Mouse (Mus musculus): ENCODE results near the gene Mark3. TPM values are rescaled to one million over a fixed set of nuclear protein-coding genes. Genes with fewer than 3 reads are reported as not detected.
A peak's percentile ranks its signal among the peaks of the same experiment; 100 is the strongest.

The Mark3 gene
- polyA plus RNA-seq, 1 experiment from 2014 or later, result 58.9 TPM

- Histone ChIP-seq H3K4me3 (ENCODE audit: low read depth, low read length) (no peak overlapping the region), H3K27ac (ENCODE audit: low read length) (no peak overlapping the region), H3K27me3 (ENCODE audit: control insufficient read depth, insufficient read depth, low read length) (0 out of 2 replicates have a peak, but pooled peaks cover 5% of the 10 kb centered on the region), H3K4me2 (replicated peaks; ENCODE audit: low read depth, low read length) (no peak overlapping the region), H3K4me1 (ENCODE audit: control insufficient read depth, insufficient read depth, low read length) (peaks cover 14% of the 10 kb centered on the region; the same call in 1 of the 2 replicates), H3K9ac (replicated peaks; ENCODE audit: low read depth, low read length) (no peak overlapping the region), H3K9me3 (ENCODE audit: control insufficient read depth, low read depth, low read length) (no peaks in the 10 kb centered on the region), H3K36me3 (ENCODE audit: control insufficient read depth, insufficient read depth, low read length) (no peaks in the 10 kb centered on the region)
- WGBS, result 73% methylated on average over 6 of the region's 6 CpGs
- no peak for ATAC-seq (ENCODE audit: insufficient number of reproducible peaks, insufficient read depth, low FRiP score, low read depth)
Measured at GRCm38 (mm10) chr12:111675797-111676580, 101.7 kb downstream of the Mark3 start.

DNA sequence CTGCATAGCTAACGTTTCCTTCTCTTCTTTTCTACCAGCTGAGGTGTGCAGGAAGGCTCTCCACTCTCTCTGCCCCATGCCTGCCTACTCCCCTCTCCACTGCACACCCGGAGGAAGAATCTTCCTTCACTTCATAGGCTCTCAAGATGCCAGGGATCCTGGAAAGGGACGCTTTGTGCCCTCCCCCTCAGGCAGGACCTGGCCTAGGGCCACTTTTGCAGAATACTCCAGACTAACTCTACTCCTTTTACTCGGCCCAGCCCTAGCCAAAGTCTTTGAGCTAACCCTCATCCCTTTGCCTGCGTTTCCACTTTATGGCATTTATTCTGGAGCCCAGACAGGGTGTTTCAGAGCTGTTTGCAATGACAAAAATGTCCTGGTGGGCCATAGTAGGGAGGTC lies 103.1 kb downstream of the Mark3 start:
- WGBS, result 20% methylated on average over 5 of the region's 5 CpGs
- peak overlapping the region; percentile 90 for H3K27ac ChIP-seq (ENCODE audit: low read length)
- peak; percentile 12; the same call in 1 of the 2 replicates for ATAC-seq (ENCODE audit: insufficient number of reproducible peaks, insufficient read depth, low FRiP score, low read depth)
- peak overlapping the region; percentile 96 for H3K4me3 ChIP-seq (ENCODE audit: low read depth, low read length)
- no peaks in the 10 kb centered on the region for H3K27me3 ChIP-seq (ENCODE audit: control insufficient read depth, insufficient read depth, low read length)
- peak overlapping the region; percentile 83 for H3K4me2 ChIP-seq (replicated peaks; ENCODE audit: low read depth, low read length)
- no peaks in the 10 kb centered on the region; the same call in 1 of the 2 replicates for H3K36me3 ChIP-seq (ENCODE audit: control insufficient read depth, insufficient read depth, low read length)
- H3K4me1 ChIP-seq (ENCODE audit: control insufficient read depth, insufficient read depth, low read length), result 0 out of 2 replicates have a peak, but pooled peaks cover 9% of the 10 kb centered on the region
- no peaks in the 10 kb centered on the region for H3K9me3 ChIP-seq (ENCODE audit: control insufficient read depth, low read depth, low read length)
- H3K9ac ChIP-seq (replicated peaks; ENCODE audit: low read depth, low read length), result peak overlapping the region; percentile 49

DNA sequence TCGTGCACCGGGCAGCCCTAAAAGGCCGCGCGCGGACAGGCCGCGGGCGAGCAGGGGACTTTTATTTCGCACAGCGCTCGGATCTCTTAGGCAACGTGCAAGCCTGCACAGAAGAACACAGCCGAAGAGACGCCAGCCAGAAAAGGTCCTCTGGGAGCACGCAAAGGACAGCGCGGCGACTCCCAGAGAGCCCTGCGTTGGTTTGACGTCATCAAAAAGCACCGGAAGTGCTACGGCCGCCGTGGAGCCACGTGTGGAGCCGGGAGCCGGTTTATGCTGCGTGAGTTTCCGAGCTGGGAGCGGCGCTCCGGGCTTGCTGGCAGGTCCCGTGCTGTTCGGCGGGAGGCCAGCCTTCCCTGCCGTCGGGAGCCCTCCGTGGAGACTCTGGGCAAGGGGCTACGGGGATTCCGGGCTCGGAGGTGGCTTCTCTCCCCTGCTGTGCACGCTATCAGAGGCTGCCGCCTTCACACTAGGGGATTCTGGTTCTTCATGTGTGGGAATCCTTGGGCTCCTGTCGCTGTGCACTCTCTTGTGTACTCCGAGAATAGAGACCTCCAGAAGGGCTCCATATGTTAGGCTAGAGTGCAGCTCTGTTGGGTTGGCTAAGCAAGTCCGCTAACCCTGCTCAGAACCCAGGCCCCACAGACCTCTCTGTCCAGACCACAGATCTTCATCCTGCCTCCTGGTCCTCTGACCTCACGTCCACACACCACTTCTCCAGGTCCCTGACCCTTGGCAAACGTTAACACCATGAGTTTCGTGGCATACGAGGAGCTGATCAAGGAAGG lies 103.8 kb downstream of the Mark3 start, which contains the start of gene Trmt61a:
Gene Trmt61a, plus strand, starts transcription at position 224 of the 788 bp plus-strand sequence.
- Histone ChIP-seq H3K27me3 (ENCODE audit: control insufficient read depth, insufficient read depth, low read length) (no peaks in the 10 kb centered on the region), H3K27ac (ENCODE audit: low read length) (peak within 1 kb of the TSS; percentile 90), H3K4me2 (replicated peaks; ENCODE audit: low read depth, low read length) (peak within 1 kb of the TSS; percentile 83), H3K4me3 (ENCODE audit: low read depth, low read length) (peak within 1 kb of the TSS; percentile 96), H3K4me1 (ENCODE audit: control insufficient read depth, insufficient read depth, low read length) (0 out of 2 replicates have a peak, but pooled peaks cover 9% of the 10 kb centered on the region), H3K36me3 (ENCODE audit: control insufficient read depth, insufficient read depth, low read length) (no peaks in the 10 kb centered on the region; the same call in 1 of the 2 replicates), H3K9ac (replicated peaks; ENCODE audit: low read depth, low read length) (peak within 1 kb of the TSS; percentile 49), H3K9me3 (ENCODE audit: control insufficient read depth, low read depth, low read length) (no peaks in the 10 kb centered on the region)
- under 1% methylated on average over 51 of the region's 51 CpGs for WGBS
- ATAC-seq (ENCODE audit: insufficient number of reproducible peaks, insufficient read depth, low FRiP score, low read depth), result peak; percentile 90

DNA sequence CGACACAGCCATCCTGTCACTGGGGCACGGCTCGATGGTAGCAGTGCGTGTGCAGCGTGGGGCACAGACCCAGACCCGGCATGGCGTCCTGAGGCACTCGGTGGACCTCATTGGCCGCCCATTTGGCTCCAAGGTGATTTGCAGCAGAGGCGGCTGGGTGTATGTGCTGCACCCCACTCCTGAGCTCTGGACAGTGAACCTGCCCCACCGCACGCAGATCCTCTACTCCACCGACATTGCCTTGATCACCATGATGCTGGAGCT lies 104.3 kb downstream of the Mark3 start:
- no peaks in the 10 kb centered on the region; the same call in 1 of the 2 replicates for H3K36me3 ChIP-seq (ENCODE audit: control insufficient read depth, insufficient read depth, low read length)
- H3K27me3 ChIP-seq (ENCODE audit: control insufficient read depth, insufficient read depth, low read length), result no peaks in the 10 kb centered on the region
- peak overlapping the region; percentile 96 for H3K4me3 ChIP-seq (ENCODE audit: low read depth, low read length)
- no peak overlapping the region for H3K27ac ChIP-seq (ENCODE audit: low read length)
- H3K9me3 ChIP-seq (ENCODE audit: control insufficient read depth, low read depth, low read length), result no peaks in the 10 kb centered on the region
- 8% methylated on average over 13 of the region's 13 CpGs for WGBS
- no peak for ATAC-seq (ENCODE audit: insufficient number of reproducible peaks, insufficient read depth, low FRiP score, low read depth)
- peak overlapping the region; percentile 83 for H3K4me2 ChIP-seq (replicated peaks; ENCODE audit: low read depth, low read length)
- peak overlapping the region; percentile 49 for H3K9ac ChIP-seq (replicated peaks; ENCODE audit: low read depth, low read length)
- 0 out of 2 replicates have a peak, but pooled peaks cover 9% of the 10 kb centered on the region for H3K4me1 ChIP-seq (ENCODE audit: control insufficient read depth, insufficient read depth, low read length)

DNA sequence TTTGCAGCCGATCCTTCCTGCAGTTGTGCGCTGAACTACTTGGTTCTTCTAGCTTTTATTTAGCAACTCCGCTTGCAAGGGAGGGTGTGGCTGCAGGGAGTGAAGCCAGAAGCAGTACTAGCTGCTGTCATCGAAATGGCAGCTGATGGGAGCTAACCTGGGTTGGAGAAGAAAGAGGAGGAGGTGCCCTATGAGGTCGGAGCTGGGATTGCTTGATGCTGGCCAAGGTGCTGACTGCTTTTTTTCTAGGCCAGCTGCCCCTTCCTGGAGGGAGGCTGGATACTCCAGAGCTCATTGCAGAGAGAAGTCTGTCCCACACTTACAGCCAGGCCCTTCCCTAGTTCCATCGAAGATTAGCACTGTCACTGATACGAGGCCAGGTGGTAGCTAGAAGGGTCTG lies 104.7 kb downstream of the Mark3 start:
- 41% methylated on average over 7 of the region's 7 CpGs for WGBS
- Histone ChIP-seq H3K36me3 (ENCODE audit: control insufficient read depth, insufficient read depth, low read length) (peaks cover 1% of the 10 kb centered on the region), H3K9ac (replicated peaks; ENCODE audit: low read depth, low read length) (no peak overlapping the region), H3K9me3 (ENCODE audit: control insufficient read depth, low read depth, low read length) (no peaks in the 10 kb centered on the region), H3K27ac (ENCODE audit: low read length) (no peak overlapping the region), H3K4me3 (ENCODE audit: low read depth, low read length) (peak overlapping the region; percentile 96), H3K4me2 (replicated peaks; ENCODE audit: low read depth, low read length) (peak overlapping the region; percentile 83), H3K4me1 (ENCODE audit: control insufficient read depth, insufficient read depth, low read length) (0 out of 2 replicates have a peak, but pooled peaks cover 9% of the 10 kb centered on the region), H3K27me3 (ENCODE audit: control insufficient read depth, insufficient read depth, low read length) (no peaks in the 10 kb centered on the region)
- ATAC-seq (ENCODE audit: insufficient number of reproducible peaks, insufficient read depth, low FRiP score, low read depth), result no peak

- WGBS, result 93% methylated on average over 13 of the region's 13 CpGs
- H3K27ac ChIP-seq (ENCODE audit: low read length), result peak overlapping the region; percentile 86; the same call in 1 of the 2 replicates
- 0 out of 2 replicates have a peak, but pooled peaks cover 9% of the 10 kb centered on the region for H3K4me1 ChIP-seq (ENCODE audit: control insufficient read depth, insufficient read depth, low read length)
- no peaks in the 10 kb centered on the region for H3K27me3 ChIP-seq (ENCODE audit: control insufficient read depth, insufficient read depth, low read length)
- H3K36me3 ChIP-seq (ENCODE audit: control insufficient read depth, insufficient read depth, low read length), result peaks cover 5% of the 10 kb centered on the region
- no peak for ATAC-seq (ENCODE audit: insufficient number of reproducible peaks, insufficient read depth, low FRiP score, low read depth)
- H3K9me3 ChIP-seq (ENCODE audit: control insufficient read depth, low read depth, low read length), result no peaks in the 10 kb centered on the region
- H3K9ac ChIP-seq (replicated peaks; ENCODE audit: low read depth, low read length), result no peak overlapping the region
- no peak overlapping the region for H3K4me2 ChIP-seq (replicated peaks; ENCODE audit: low read depth, low read length)
- H3K4me3 ChIP-seq (ENCODE audit: low read depth, low read length), result no peak overlapping the region
Measured at GRCm38 (mm10) chr12:111680661-111681060, 106.3 kb downstream of the Mark3 start.

GRCm38 (mm10) chr12:111681305-111681704 lies 107.0 kb downstream of the Mark3 start:
- Histone ChIP-seq H3K27ac (ENCODE audit: low read length) (peak overlapping the region; percentile 86), H3K4me1 (ENCODE audit: control insufficient read depth, insufficient read depth, low read length) (0 out of 2 replicates have a peak, but pooled peaks cover 9% of the 10 kb centered on the region), H3K9ac (replicated peaks; ENCODE audit: low read depth, low read length) (no peak overlapping the region), H3K4me2 (replicated peaks; ENCODE audit: low read depth, low read length) (no peak overlapping the region), H3K27me3 (ENCODE audit: control insufficient read depth, insufficient read depth, low read length) (no peaks in the 10 kb centered on the region), H3K9me3 (ENCODE audit: control insufficient read depth, low read depth, low read length) (no peaks in the 10 kb centered on the region), H3K4me3 (ENCODE audit: low read depth, low read length) (no peak overlapping the region), H3K36me3 (ENCODE audit: control insufficient read depth, insufficient read depth, low read length) (peaks cover 5% of the 10 kb centered on the region)
- no peak for ATAC-seq (ENCODE audit: insufficient number of reproducible peaks, insufficient read depth, low FRiP score, low read depth)
- WGBS, result 61% methylated on average over 8 of the region's 8 CpGs

DNA sequence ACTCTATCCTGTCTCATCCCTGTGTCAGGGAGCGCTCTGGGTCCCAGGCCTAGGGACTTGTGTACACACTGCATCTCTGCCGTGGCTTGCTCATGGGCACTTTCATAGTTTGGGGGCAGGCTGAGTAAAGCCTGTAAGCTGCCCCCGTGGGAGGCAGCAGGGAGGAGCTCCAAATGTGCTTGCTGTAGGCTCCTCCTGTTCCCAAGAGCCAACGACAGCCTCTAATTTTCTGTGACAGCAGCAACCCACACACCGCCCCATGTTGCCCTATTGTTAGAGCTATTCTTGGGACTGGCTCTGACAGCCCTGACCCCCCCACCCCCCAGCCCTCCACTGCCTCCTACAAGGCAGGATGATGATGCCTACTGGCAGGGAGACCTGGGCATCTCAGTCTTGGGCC lies 107.7 kb downstream of the Mark3 start:
- H3K4me3 ChIP-seq (ENCODE audit: low read depth, low read length), result no peak overlapping the region
- H3K36me3 ChIP-seq (ENCODE audit: control insufficient read depth, insufficient read depth, low read length), result peaks cover 5% of the 10 kb centered on the region
- no peaks in the 10 kb centered on the region for H3K27me3 ChIP-seq (ENCODE audit: control insufficient read depth, insufficient read depth, low read length)
- 70% methylated on average over 5 of the region's 5 CpGs for WGBS
- ATAC-seq (ENCODE audit: insufficient number of reproducible peaks, insufficient read depth, low FRiP score, low read depth), result 0 out of 2 replicates have a peak, but pooled peaks have one; percentile 4
- H3K9me3 ChIP-seq (ENCODE audit: control insufficient read depth, low read depth, low read length), result no peaks in the 10 kb centered on the region
- 0 out of 2 replicates have a peak, but pooled peaks cover 9% of the 10 kb centered on the region for H3K4me1 ChIP-seq (ENCODE audit: control insufficient read depth, insufficient read depth, low read length)
- H3K4me2 ChIP-seq (replicated peaks; ENCODE audit: low read depth, low read length), result no peak overlapping the region
- H3K9ac ChIP-seq (replicated peaks; ENCODE audit: low read depth, low read length), result no peak overlapping the region
- H3K27ac ChIP-seq (ENCODE audit: low read length), result peak overlapping the region; percentile 86
